Mouse (Mus musculus) hematopoietic stem cell, adult 5-6 weeks (primary cell): ENCODE measurements around the gene Mtmr6. TPM values are rescaled to one million over a fixed set of nuclear protein-coding genes. Genes with fewer than 3 reads are reported as not detected.
"Not testable (repeated sequence)": the region's sequence is repeated elsewhere in the genome, so short reads cannot be mapped to it uniquely, and the experiment has no call there.

Source experiments
- ATAC-seq, 2 experiments: fragments of 125-278 bp in 1 of 2; replicated peaks in 1 of 2; 2 replicates each; pipeline ENCODE4 v1.8.0; 2016 to 2017; ENCODE audit warnings: inconsistent platforms in 2 of 2, mild to moderate bottlenecking in 2 of 2, moderate number of reproducible peaks in 2 of 2, low read depth in 1 of 2, moderate TSS enrichment in 1 of 2; ENCODE audit not compliant: low FRiP score in 2 of 2, poor library complexity in 2 of 2, severe bottlenecking in 2 of 2, insufficient read depth in 1 of 2, low TSS enrichment in 1 of 2
- total RNA-seq: library from RNA; stranded (forward); fragments of 172-1452, 232-1000 nt; gene quantifications from 2 replicates; pipeline ENCODE4 v1.2.3, GENCODE M21; 2017

The Mtmr6 gene
- total RNA-seq, 1 experiment from 2014 or later, result 67.3 TPM

- ATAC-seq, result no peak
Observed at GRCm38 (mm10) chr14:60275301-60276276, 10.6 kb downstream of the Mtmr6 start.

GRCm38 (mm10) chr14:60286194-60286863 lies 21.3 kb downstream of the Mtmr6 start:
- no peak for ATAC-seq

- peak; percentile 78 to 86 for ATAC-seq
Observed at GRCm38 (mm10) chr14:60290363-60290762, 25.3 kb downstream of the Mtmr6 start.

- ATAC-seq, result no peak
Observed at GRCm38 (mm10) chr14:60295531-60295930, 30.5 kb downstream of the Mtmr6 start.

GRCm38 (mm10) chr14:60300224-60300991 lies 35.4 kb downstream of the Mtmr6 start:
- no peak for ATAC-seq

GRCm38 (mm10) chr14:60301024-60301423 lies 36.0 kb downstream of the Mtmr6 start:
- ATAC-seq, result no peak

GRCm38 (mm10) chr14:60302441-60302840 lies 37.4 kb downstream of the Mtmr6 start:
- ATAC-seq, result no peak

GRCm38 (mm10) chr14:60304441-60305220 lies 39.6 kb downstream of the Mtmr6 start:
- ATAC-seq, result no peak

- ATAC-seq, result no peak
Observed at GRCm38 (mm10) chr14:60308113-60308512, 43.1 kb downstream of the Mtmr6 start.

- ATAC-seq, result no peak
Observed at GRCm38 (mm10) chr14:60310691-60311090, 45.7 kb downstream of the Mtmr6 start.

- ATAC-seq, result no peak
Observed at GRCm38 (mm10) chr14:60319231-60319630, 54.2 kb downstream of the Mtmr6 start.

- no peak for ATAC-seq
Observed at GRCm38 (mm10) chr14:60320813-60321212, 55.8 kb downstream of the Mtmr6 start.

- ATAC-seq, result not testable (repeated sequence)
Observed at GRCm38 (mm10) chr14:60340001-60340400, 75.0 kb downstream of the Mtmr6 start.

GRCm38 (mm10) chr14:60340570-60340969 lies 75.5 kb downstream of the Mtmr6 start:
- no peak for ATAC-seq

- peak in 1 of 2 experiments; percentile 29; a peak in 1 of 4 replicates for ATAC-seq
Observed at GRCm38 (mm10) chr14:60345326-60345876, 80.4 kb downstream of the Mtmr6 start.
